Mouse (Mus musculus) heart, adult 10 weeks (tissue): Measurements from ENCODE around the gene Gm9821. TPM values are rescaled to one million over a fixed set of nuclear protein-coding genes. Genes with fewer than 3 reads are reported as not detected.

Source experiments
- polyA plus RNA-seq: library from polyadenylated mRNA; stranded (reverse); fragments of 350-450 nt; fragmentation: Illumina TruSeq; extraction: RNeasy Lipid Tissue Mini Kit (QIAGEN cat#74804); gene quantifications from one replicate; pipeline ENCODE4 v1.2.3, GENCODE M21; 2014; ENCODE audit warnings: low read depth, low replicate concordance

Gm9821 gene
- polyA plus RNA-seq: not detected

GRCm38 (mm10) chr2:91945483-91945882 is at the start of gene Gm9821:
Gene Gm9821 (plus strand): TSS chr2:91945703.

GRCm38 (mm10) chr2:91926949-91927348 is 18.6 kb upstream of the Gm9821 start, which contains the start of gene Chrm4:
Gene Chrm4 (plus strand): TSS chr2:91927249.

GRCm38 (mm10) chr2:91932160-91932711 is 13.3 kb upstream of the Gm9821 start, which contains the start of gene Mdk:
Gene Mdk (minus strand): TSS chr2:91932297.

GRCm38 (mm10) chr2:91975581-91976541 is 30.4 kb downstream of the Gm9821 start, which contains the start of gene Dgkz:
Gene Dgkz (minus strand): TSS chr2:91975864.

Other genes starting within 250 kb of the Gm9821 start
- 54.0 TPM for gene Atg13, start 235.1 kb upstream of the Gm9821 start, polyA plus RNA-seq
- gene Harbi1, start 234.9 kb upstream of the Gm9821 start, polyA plus RNA-seq: 9.1 TPM
- 13.8 TPM for gene Ambra1, start 215.6 kb upstream of the Gm9821 start, polyA plus RNA-seq
- gene Chrm4, start 18.5 kb upstream of the Gm9821 start, polyA plus RNA-seq: not detected
- 6.4 TPM for gene Mdk, start 13.4 kb upstream of the Gm9821 start, polyA plus RNA-seq
- 69.5 TPM for gene Dgkz, start 30.2 kb downstream of the Gm9821 start, polyA plus RNA-seq
- 6.6 TPM for gene Creb3l1, start 78.8 kb downstream of the Gm9821 start, polyA plus RNA-seq
- 19.4 TPM for gene Phf21a, start 147.4 kb downstream of the Gm9821 start, polyA plus RNA-seq